Mouse (Mus musculus): ENCODE data around the gene Rfx2. TPM values are rescaled to one million over a fixed set of nuclear protein-coding genes. Genes with fewer than 3 reads are reported as not detected.

Rfx2 gene
- polyA plus RNA-seq, 1 experiment from 2014 or later = 4.8 TPM

GRCm38 (mm10) chr17:56727029-56727649, 103.7 kb downstream of the Rfx2 start:
- Histone ChIP-seq H3K4me3 (ENCODE audit: low read depth, low read length) (no peak overlapping the region), H3K27me3 (ENCODE audit: insufficient read depth, low read length) (no peaks in the 10 kb centered on the region), H3K4me1 (ENCODE audit: insufficient read depth) (peaks cover 18% of the 10 kb centered on the region), H3K27ac (ENCODE audit: low read depth) (peak overlapping the region; percentile 54; the same call in 1 of the 2 replicates), H3K9ac (no peak overlapping the region), H3K4me2 (no peak overlapping the region), H3K36me3 (ENCODE audit: insufficient read depth) (peaks cover 20% of the 10 kb centered on the region), H3K9me3 (ENCODE audit: low read depth, low read length) (no peaks in the 10 kb centered on the region)
- WGBS = 10% methylated on average over 7 of the region's 7 CpGs
- TF ChIP-seq CTCF (IDR thresholded peaks at IDR 0.05; ENCODE audit: low read depth) = no peak
- DNase-seq (no peak), ATAC-seq (ENCODE audit: insufficient read depth) (peak; percentile 32)

Other genes with a start within 250 kb of the Rfx2 start
- gene Safb2, start 246.4 kb downstream of the Rfx2 start, polyA plus RNA-seq (2014; fragmentation: Nextera tagmentation; extraction: Ambion mirVana) = 63.1 and 69.4 TPM in 2 replicates
- gene Safb, start 246.2 kb downstream of the Rfx2 start, polyA plus RNA-seq (2014; fragmentation: Nextera tagmentation; extraction: Ambion mirVana) = 83.1 and 87.9 TPM in 2 replicates
- gene 2410015M20Rik, start 221.2 kb downstream of the Rfx2 start, polyA plus RNA-seq (2014; fragmentation: Nextera tagmentation; extraction: Ambion mirVana) = 198 and 201 TPM in 2 replicates
- gene Rpl36, start 217.6 kb downstream of the Rfx2 start, polyA plus RNA-seq (2014; fragmentation: Nextera tagmentation; extraction: Ambion mirVana) = 2,014 and 2,172 TPM in 2 replicates
- gene Lonp1, start 204.1 kb downstream of the Rfx2 start, polyA plus RNA-seq (2014; fragmentation: Nextera tagmentation; extraction: Ambion mirVana) = 55.1 and 63.1 TPM in 2 replicates
- 0.57 and 0.76 TPM in 2 replicates for gene Catsperd, start 202.9 kb downstream of the Rfx2 start, polyA plus RNA-seq (2014; fragmentation: Nextera tagmentation; extraction: Ambion mirVana)
- 93.8 and 105 TPM in 2 replicates for gene Ranbp3, start 157.7 kb downstream of the Rfx2 start, polyA plus RNA-seq (2014; fragmentation: Nextera tagmentation; extraction: Ambion mirVana)
- 449 and 463 TPM in 2 replicates for gene Ndufa11, start 113.2 kb downstream of the Rfx2 start, polyA plus RNA-seq (2014; fragmentation: Nextera tagmentation; extraction: Ambion mirVana)
- gene Vmac, start 113.0 kb downstream of the Rfx2 start, polyA plus RNA-seq (2014; fragmentation: Nextera tagmentation; extraction: Ambion mirVana) = 18.5 and 19.6 TPM in 2 replicates
- 9.5 and 12.1 TPM in 2 replicates for gene Nrtn, start 73.5 kb downstream of the Rfx2 start, polyA plus RNA-seq (2014; fragmentation: Nextera tagmentation; extraction: Ambion mirVana)
- 40.5 and 42.3 TPM in 2 replicates for gene Dus3l, start 66.3 kb downstream of the Rfx2 start, polyA plus RNA-seq (2014; fragmentation: Nextera tagmentation; extraction: Ambion mirVana)
- 1.2 and 1.4 TPM in 2 replicates for gene Prr22, start 60.8 kb downstream of the Rfx2 start, polyA plus RNA-seq (2014; fragmentation: Nextera tagmentation; extraction: Ambion mirVana)
- not detected in 2 replicates for gene Acsbg2, start 43.4 kb upstream of the Rfx2 start, polyA plus RNA-seq (2014; fragmentation: Nextera tagmentation; extraction: Ambion mirVana)
- 0.34 and 0.45 TPM in 2 replicates for gene 1700061G19Rik, start 44.5 kb upstream of the Rfx2 start, polyA plus RNA-seq (2014; fragmentation: Nextera tagmentation; extraction: Ambion mirVana)
- 31.4 and 39.3 TPM in 2 replicates for gene Mllt1, start 104.4 kb upstream of the Rfx2 start, polyA plus RNA-seq (2014; fragmentation: Nextera tagmentation; extraction: Ambion mirVana)
- not detected in 2 replicates for gene Acer1, start 151.1 kb upstream of the Rfx2 start, polyA plus RNA-seq (2014; fragmentation: Nextera tagmentation; extraction: Ambion mirVana)
- 146 and 158 TPM in 2 replicates for gene Clpp, start 159.3 kb upstream of the Rfx2 start, polyA plus RNA-seq (2014; fragmentation: Nextera tagmentation; extraction: Ambion mirVana)
- gene Alkbh7, start 166.3 kb upstream of the Rfx2 start, polyA plus RNA-seq (2014; fragmentation: Nextera tagmentation; extraction: Ambion mirVana) = 39.0 and 39.8 TPM in 2 replicates
- gene Pspn, start 169.0 kb upstream of the Rfx2 start, polyA plus RNA-seq (2014; fragmentation: Nextera tagmentation; extraction: Ambion mirVana) = 0.46 and 1.0 TPM in 2 replicates
- 53.2 and 60.2 TPM in 2 replicates for gene Gtf2f1, start 180.3 kb upstream of the Rfx2 start, polyA plus RNA-seq (2014; fragmentation: Nextera tagmentation; extraction: Ambion mirVana)
- 0.16 TPM in 1 of 2 replicates, not detected in the other for gene Gm17949, start 180.5 kb upstream of the Rfx2 start, polyA plus RNA-seq (2014; fragmentation: Nextera tagmentation; extraction: Ambion mirVana)
- 60.8 and 69.4 TPM in 2 replicates for gene Khsrp, start 200.5 kb upstream of the Rfx2 start, polyA plus RNA-seq (2014; fragmentation: Nextera tagmentation; extraction: Ambion mirVana)
- gene Slc25a41, start 210.6 kb upstream of the Rfx2 start, polyA plus RNA-seq (2014; fragmentation: Nextera tagmentation; extraction: Ambion mirVana) = 0.15 and 0.16 TPM in 2 replicates
- 38.6 and 41.3 TPM in 2 replicates for gene Crb3, start 228.1 kb upstream of the Rfx2 start, polyA plus RNA-seq (2014; fragmentation: Nextera tagmentation; extraction: Ambion mirVana)
- gene Slc25a23, start 228.8 kb upstream of the Rfx2 start, polyA plus RNA-seq (2014; fragmentation: Nextera tagmentation; extraction: Ambion mirVana) = 8.4 and 10.3 TPM in 2 replicates
- 3.4 and 4.6 TPM in 2 replicates for gene Dennd1c, start 247.5 kb upstream of the Rfx2 start, polyA plus RNA-seq (2014; fragmentation: Nextera tagmentation; extraction: Ambion mirVana)

Data from lung, embryonic 14.5 days (tissue).